Comparison of ENCODE assay signal across 15 mouse cellular contexts in the genomic region with DNA sequence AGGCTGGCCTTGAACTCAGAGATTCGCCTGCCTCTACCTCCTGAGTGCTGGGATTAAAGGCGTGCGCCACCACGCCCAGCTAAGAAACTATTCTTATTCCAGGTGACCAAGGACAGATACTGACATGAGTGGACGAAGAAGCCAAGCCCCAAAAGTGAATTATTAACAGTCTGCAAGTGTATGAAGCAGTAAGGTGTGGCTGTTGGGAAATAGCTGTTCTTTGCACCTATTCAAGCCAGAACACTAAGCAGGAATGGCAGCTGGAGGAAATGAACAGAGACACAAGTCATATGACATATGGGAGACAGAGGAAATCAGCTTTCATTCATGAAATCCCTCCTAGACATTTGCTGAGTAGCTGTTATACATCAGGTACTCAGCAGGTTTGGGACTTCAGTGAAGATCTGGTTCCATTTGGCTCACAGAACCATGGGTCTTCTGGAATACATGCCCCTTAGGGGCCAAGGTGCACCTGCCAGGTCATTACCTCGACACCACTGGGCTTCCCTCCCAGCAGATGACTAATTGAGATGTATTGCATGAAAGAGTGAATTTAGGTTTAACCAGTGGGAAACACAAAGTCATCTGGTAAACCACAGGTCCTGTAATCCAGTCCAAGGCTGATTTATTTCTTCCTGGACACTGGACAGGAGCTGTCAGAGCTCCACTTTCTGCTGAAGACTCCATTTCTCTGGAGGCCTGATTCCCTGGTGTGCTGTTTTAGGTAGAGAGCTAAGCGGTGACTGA.
DNase-seq lines count a peak whose midpoint lies in the region; ATAC-seq and TF ChIP-seq lines count a peak whose summit lies in the region.
"Had no signal": no experiment of that assay in that cellular context is flagged by ENCODE, and none has a peak within 500 bp of the region (broad histone marks: within the 10 kb centered on the region; RNA-seq: fewer than 3 reads in every experiment).

No protein-coding gene starts in this region.

- DNase-seq in cerebellum, postnatal 10 days: peak; percentile 58 to 66
- no peak for DNase-seq in cerebellum, adult 9-10 months
- no peak for DNase-seq in kidney, postnatal 0 days (ENCODE audit: low spot score)
- peak; percentile 50 for DNase-seq in 3T3-L1 (ENCODE audit: low read depth, low spot score)
- no peak for DNase-seq in layer of hippocampus, adult 2 months (ENCODE audit: low spot score in 2 of 2)
- no peak for DNase-seq in gastrocnemius, postnatal 25 days
- DNase-seq: adrenal gland, adult 2 months; spleen, adult 18-20 months; thymus, postnatal 25 days had no signal

- no peaks in the 10 kb centered on the region for H3K27me3 ChIP-seq in kidney, postnatal 0 days (ENCODE audit: insufficient read depth, low read length)
- no peaks in the 10 kb centered on the region for H3K27me3 ChIP-seq in kidney, embryonic 15.5 days
- H3K27me3 ChIP-seq in intestine, embryonic 16.5 days (replicated peaks; ENCODE audit: control insufficient read depth, insufficient read depth, low read length): no peaks in the 10 kb centered on the region
- H3K27me3 ChIP-seq: limb, embryonic 15.5 days had no signal

- WGBS in kidney, postnatal 0 days: 76% methylated on average over 7 of the region's 7 CpGs
- WGBS in kidney, embryonic 15.5 days: 87% methylated on average over 7 of the region's 7 CpGs
- WGBS in intestine, embryonic 16.5 days: 68% methylated on average over 7 of the region's 7 CpGs

- H3K4me2 ChIP-seq in kidney, postnatal 0 days (ENCODE audit: low read length): no peak overlapping the region
- H3K4me2 ChIP-seq in kidney, embryonic 15.5 days: no peak overlapping the region
- no peak overlapping the region for H3K4me2 ChIP-seq in intestine, embryonic 16.5 days (ENCODE audit: low read depth, low read length)
- H3K4me2 ChIP-seq: forebrain, embryonic 15.5 days; limb, embryonic 15.5 days; midbrain, embryonic 11.5 days had no signal

- H3K4me3 ChIP-seq in kidney, postnatal 0 days (replicated peaks; ENCODE audit: low read depth, low read length): no peak overlapping the region
- no peak overlapping the region for H3K4me3 ChIP-seq in kidney, embryonic 15.5 days (replicated peaks)
- no peak overlapping the region for H3K4me3 ChIP-seq in intestine, embryonic 16.5 days (ENCODE audit: low read length)
- H3K4me3 ChIP-seq in layer of hippocampus, adult 2 months: no peak overlapping the region
- H3K4me3 ChIP-seq: forebrain, embryonic 15.5 days; heart, adult 2 months; limb, embryonic 15.5 days had no signal

- no peaks in the 10 kb centered on the region for H3K4me1 ChIP-seq in kidney, postnatal 0 days (replicated peaks; ENCODE audit: insufficient read depth, low read length)
- 0 out of 2 replicates have a peak, but pooled peaks cover 4% of the 10 kb centered on the region for H3K4me1 ChIP-seq in kidney, embryonic 15.5 days
- H3K4me1 ChIP-seq in intestine, embryonic 16.5 days (ENCODE audit: control insufficient read depth, insufficient read depth, low read length): peaks cover 2% of the 10 kb centered on the region; the same call in 1 of the 2 replicates

- H3K9me3 ChIP-seq in kidney, postnatal 0 days (replicated peaks; ENCODE audit: low read length): no peaks in the 10 kb centered on the region
- no peaks in the 10 kb centered on the region for H3K9me3 ChIP-seq in kidney, embryonic 15.5 days (replicated peaks)
- no peaks in the 10 kb centered on the region for H3K9me3 ChIP-seq in intestine, embryonic 16.5 days (ENCODE audit: control insufficient read depth, low read length)
- H3K9me3 ChIP-seq: forebrain, embryonic 15.5 days; limb, embryonic 15.5 days had no signal

- H3K27ac ChIP-seq in kidney, postnatal 0 days: no peak overlapping the region
- H3K27ac ChIP-seq in kidney, embryonic 15.5 days: no peak overlapping the region
- H3K27ac ChIP-seq in intestine, embryonic 16.5 days (ENCODE audit: low read length): peak overlapping the region; percentile 56; the same call in 1 of the 2 replicates
- no peak overlapping the region for H3K27ac ChIP-seq in layer of hippocampus, adult 2 months
- H3K27ac ChIP-seq: forebrain, embryonic 15.5 days; heart, adult 2 months; limb, embryonic 15.5 days had no signal

- TF ChIP-seq CTCF in kidney, postnatal 0 days (IDR thresholded peaks at IDR 0.05; ENCODE audit: low read depth): no peak
- TF ChIP-seq CTCF in layer of hippocampus, adult 2 months (conservative IDR thresholded peaks at IDR 0.05): no peak

- peak; percentile 57; the same call in 1 of the 2 replicates for ATAC-seq in kidney, postnatal 0 days (replicated peaks; ENCODE audit: low FRiP score, low read depth)
- no peak for ATAC-seq in kidney, embryonic 15.5 days (replicated peaks; ENCODE audit: low FRiP score)
- ATAC-seq in intestine, embryonic 16.5 days: peak; percentile 98

- no peak overlapping the region for H3K9ac ChIP-seq in kidney, postnatal 0 days (ENCODE audit: low read depth, low read length)
- no peak overlapping the region for H3K9ac ChIP-seq in kidney, embryonic 15.5 days
- no peak overlapping the region for H3K9ac ChIP-seq in intestine, embryonic 16.5 days (ENCODE audit: low read depth, low read length)
- H3K9ac ChIP-seq: forebrain, embryonic 15.5 days; limb, embryonic 15.5 days had no signal

- no peaks in the 10 kb centered on the region for H3K36me3 ChIP-seq in kidney, postnatal 0 days (ENCODE audit: insufficient read depth, low read length)
- no peaks in the 10 kb centered on the region for H3K36me3 ChIP-seq in kidney, embryonic 15.5 days
- no peaks in the 10 kb centered on the region for H3K36me3 ChIP-seq in intestine, embryonic 16.5 days (ENCODE audit: control insufficient read depth, insufficient read depth, low read length)
- H3K36me3 ChIP-seq: forebrain, embryonic 15.5 days; limb, embryonic 15.5 days had no signal

Comparison
In these comparisons a context has a peak if more than half of its experiments do, and no peak if none do; other contexts are left out.
1. DNase-seq: peak in cerebellum, postnatal 10 days (2 of 2) and 3T3-L1 (single experiment); none in cerebellum, adult 9-10 months (single experiment), kidney, postnatal 0 days (single experiment), layer of hippocampus, adult 2 months (0 of 2) and gastrocnemius, postnatal 25 days (single experiment).